Mouse (Mus musculus) midbrain, embryonic 16.5 days (tissue): ENCODE measurements around the gene Tex14. TPM values are rescaled to one million over a fixed set of nuclear protein-coding genes. Genes with fewer than 3 reads are reported as not detected.

Source experiments
- ATAC-seq: fragments of 200-750 bp; cut with Nextera tagmentation; 2 replicates; pipeline ENCODE4 v1.8.0; 2017; ENCODE audit warnings: moderate TSS enrichment
- H3K27ac ChIP-seq: fragments of 300-500 bp; sonication (generic); 2 replicates; pipeline ENCODE4 v1.5.1; 2014; ENCODE audit warnings: mild to moderate bottlenecking, low read length, mixed read lengths
- H3K27me3 ChIP-seq: fragments of 300-500 bp; sonication (generic); 2 replicates; pipeline ENCODE4 v1.6.1; 2014; ENCODE audit warnings: low read depth, low read length, mixed read lengths; ENCODE audit not compliant: control insufficient read depth, insufficient read depth
- H3K36me3 ChIP-seq: fragments of 300-500 bp; sonication (generic); 2 replicates; pipeline ENCODE4 v1.6.1; 2014; ENCODE audit warnings: mild to moderate bottlenecking, low read length, moderate library complexity, mixed read lengths; ENCODE audit not compliant: control insufficient read depth, insufficient read depth
- H3K4me1 ChIP-seq: fragments of 300-500 bp; sonication (generic); 2 replicates; pipeline ENCODE4 v1.6.1; 2014; ENCODE audit warnings: mild to moderate bottlenecking, low read length, mixed read lengths; ENCODE audit not compliant: control insufficient read depth, insufficient read depth
- H3K4me2 ChIP-seq: fragments of 300-500 bp; sonication (generic); 2 replicates; pipeline ENCODE4 v1.6.1; 2014; ENCODE audit warnings: mild to moderate bottlenecking, low read length, mixed read lengths
- H3K4me3 ChIP-seq: fragments of 300-500 bp; sonication (generic); 2 replicates; pipeline ENCODE4 v1.5.1; 2014; ENCODE audit warnings: low read depth, mild to moderate bottlenecking, low read length, moderate library complexity, mixed read lengths
- H3K9ac ChIP-seq: fragments of 300-500 bp; sonication (generic); 2 replicates; pipeline ENCODE4 v1.6.1; 2014; ENCODE audit warnings: low read depth, low read length, mixed read lengths
- H3K9me3 ChIP-seq: fragments of 300-500 bp; sonication (generic); replicated peaks from 2 replicates; pipeline ENCODE4 v1.6.1; 2014; ENCODE audit warnings: mild to moderate bottlenecking, low read length, mixed read lengths; ENCODE audit not compliant: control insufficient read depth, poor library complexity, severe bottlenecking
- WGBS: fragments of 180-500 bp; shearing (Covaris S2); extraction: QIAGEN DNeasy Blood & Tissue Kit; methylation state at CpG from one replicate; pipeline ENCODE4 v1.1.7; 2014; 5-methylcytosine and 5-hydroxymethylcytosine counted together
- polyA plus RNA-seq: library from polyadenylated mRNA; unstranded; fragments of >200 nt; fragmentation: Nextera tagmentation; extraction: Ambion mirVana; gene quantifications from 2 replicates; pipeline ENCODE4 v1.2.1, GENCODE M21; 2015

The Tex14 gene
- polyA plus RNA-seq, 1 experiment from 2014 or later: 0.29 TPM

- no peak for ATAC-seq
- Histone ChIP-seq H3K9me3 (no peaks in the 10 kb centered on the region), H3K36me3 (no peaks in the 10 kb centered on the region), H3K27ac (no peak overlapping the region), H3K9ac (no peak overlapping the region), H3K4me2 (no peak overlapping the region), H3K4me3 (no peak overlapping the region), H3K4me1 (no peaks in the 10 kb centered on the region), H3K27me3 (no peaks in the 10 kb centered on the region)
- WGBS: 84% methylated on average over 6 of the region's 6 CpGs
These were observed 156.3 kb downstream of the Tex14 start for GRCm38 (mm10) chr11:87561208-87561607.

- Histone ChIP-seq H3K9ac (no peak within 1 kb of the TSS), H3K36me3 (no peaks in the 10 kb centered on the region), H3K27me3 (no peaks in the 10 kb centered on the region), H3K4me2 (no peak within 1 kb of the TSS), H3K4me1 (no peaks in the 10 kb centered on the region), H3K4me3 (no peak within 1 kb of the TSS), H3K27ac (no peak within 1 kb of the TSS), H3K9me3 (no peaks in the 10 kb centered on the region)
- no peak for ATAC-seq
- WGBS: 86% methylated on average over 3 of the region's 3 CpGs
These were observed 161.6 kb downstream of the Tex14 start, which contains the start of gene Gm11492 for GRCm38 (mm10) chr11:87566501-87566900. Gene Gm11492 (plus strand): TSS chr11:87566653.

DNA sequence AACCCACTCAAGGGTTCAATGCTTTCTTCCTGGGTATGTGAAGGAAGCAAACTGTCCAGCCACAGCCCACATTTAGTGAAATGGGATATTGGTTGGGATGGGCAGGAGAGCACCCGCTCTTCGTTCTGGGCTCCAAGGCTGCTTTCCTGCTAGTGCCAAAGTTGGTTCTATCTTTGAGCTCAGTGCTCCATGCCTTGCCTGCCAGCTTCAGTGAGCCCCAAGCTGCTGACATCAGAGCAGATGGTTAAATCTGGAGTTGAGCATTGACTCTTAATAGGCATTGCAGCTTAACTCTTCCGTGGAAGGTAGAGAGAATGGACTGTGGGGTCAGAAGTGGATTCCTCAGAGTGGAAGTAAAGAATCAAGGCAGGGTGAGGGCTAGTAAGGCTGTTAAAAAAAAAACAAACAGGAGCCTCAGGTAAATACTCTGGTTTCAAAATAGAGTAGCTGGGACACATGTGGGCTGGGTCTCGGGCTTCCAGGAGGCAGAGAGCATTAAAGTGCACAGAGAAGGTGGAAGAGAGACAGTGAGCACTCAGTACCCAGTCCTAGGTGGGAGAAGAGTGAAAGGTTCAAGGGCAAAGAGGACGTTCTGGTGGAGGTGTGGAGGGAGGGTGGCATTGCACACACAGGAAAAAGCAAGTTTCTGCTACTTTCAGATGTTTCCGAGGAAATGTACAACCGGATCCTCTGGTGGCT, 163.5 kb downstream of the Tex14 start, which contains the start of gene Sept4:
TSS of gene Sept4 (plus strand) at position 649 of the 699 bp plus-strand sequence.
- Histone ChIP-seq H3K27me3 (no peaks in the 10 kb centered on the region), H3K36me3 (no peaks in the 10 kb centered on the region), H3K27ac (no peak within 1 kb of the TSS), H3K4me1 (no peaks in the 10 kb centered on the region), H3K9me3 (no peaks in the 10 kb centered on the region), H3K4me2 (no peak within 1 kb of the TSS), H3K9ac (no peak within 1 kb of the TSS), H3K4me3 (no peak within 1 kb of the TSS)
- 75% methylated on average over 7 of the region's 7 CpGs for WGBS
- ATAC-seq: no peak

DNA sequence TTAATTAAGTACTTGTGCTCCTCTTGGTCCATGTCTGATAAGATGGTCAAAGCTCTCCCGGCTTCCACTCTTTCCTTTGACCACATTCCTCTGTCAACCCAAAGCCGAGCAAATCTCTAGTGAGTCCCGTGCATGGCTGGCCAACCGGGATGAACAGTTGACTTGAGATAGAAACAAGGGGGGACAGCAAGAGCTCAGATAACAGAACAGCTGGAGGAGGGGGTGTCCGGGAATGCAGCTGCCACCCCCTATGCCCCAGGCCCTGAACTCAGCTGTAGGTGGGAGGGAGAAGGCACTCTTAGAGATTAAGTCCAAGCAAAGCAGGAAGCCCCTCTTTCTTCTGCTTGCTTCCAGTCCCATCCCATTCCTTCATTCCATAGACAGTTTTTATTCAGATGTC, 165.9 kb downstream of the Tex14 start:
- H3K27me3 ChIP-seq: no peaks in the 10 kb centered on the region
- no peak for ATAC-seq
- no peak overlapping the region for H3K4me2 ChIP-seq
- H3K4me1 ChIP-seq: no peaks in the 10 kb centered on the region
- no peak overlapping the region for H3K9ac ChIP-seq
- H3K27ac ChIP-seq: no peak overlapping the region
- 37% methylated on average over 5 of the region's 5 CpGs for WGBS
- H3K9me3 ChIP-seq: no peaks in the 10 kb centered on the region
- H3K36me3 ChIP-seq: no peaks in the 10 kb centered on the region
- no peak overlapping the region for H3K4me3 ChIP-seq

- no peak overlapping the region for H3K27ac ChIP-seq
These were observed 166.6 kb downstream of the Tex14 start for GRCm38 (mm10) chr11:87571361-87571950.

GRCm38 (mm10) chr11:87573751-87574150, 168.9 kb downstream of the Tex14 start:
- Histone ChIP-seq H3K27me3 (no peaks in the 10 kb centered on the region), H3K4me3 (no peak overlapping the region), H3K9ac (no peak overlapping the region), H3K27ac (no peak overlapping the region), H3K4me2 (no peak overlapping the region), H3K9me3 (no peaks in the 10 kb centered on the region), H3K4me1 (peaks cover 9% of the 10 kb centered on the region), H3K36me3 (no peaks in the 10 kb centered on the region)
- 76% methylated on average over 7 of the region's 7 CpGs for WGBS
- ATAC-seq: no peak

More at GRCm38 (mm10) chr11:87571361-87571950, 166.6 kb downstream of the Tex14 start:
- WGBS: 93% methylated on average over 1 of the region's 1 CpGs
- Histone ChIP-seq H3K36me3 (no peaks in the 10 kb centered on the region), H3K4me2 (no peak overlapping the region), H3K9me3 (no peaks in the 10 kb centered on the region), H3K27me3 (no peaks in the 10 kb centered on the region), H3K4me3 (no peak overlapping the region), H3K9ac (no peak overlapping the region), H3K4me1 (no peaks in the 10 kb centered on the region)
- ATAC-seq: no peak

DNA sequence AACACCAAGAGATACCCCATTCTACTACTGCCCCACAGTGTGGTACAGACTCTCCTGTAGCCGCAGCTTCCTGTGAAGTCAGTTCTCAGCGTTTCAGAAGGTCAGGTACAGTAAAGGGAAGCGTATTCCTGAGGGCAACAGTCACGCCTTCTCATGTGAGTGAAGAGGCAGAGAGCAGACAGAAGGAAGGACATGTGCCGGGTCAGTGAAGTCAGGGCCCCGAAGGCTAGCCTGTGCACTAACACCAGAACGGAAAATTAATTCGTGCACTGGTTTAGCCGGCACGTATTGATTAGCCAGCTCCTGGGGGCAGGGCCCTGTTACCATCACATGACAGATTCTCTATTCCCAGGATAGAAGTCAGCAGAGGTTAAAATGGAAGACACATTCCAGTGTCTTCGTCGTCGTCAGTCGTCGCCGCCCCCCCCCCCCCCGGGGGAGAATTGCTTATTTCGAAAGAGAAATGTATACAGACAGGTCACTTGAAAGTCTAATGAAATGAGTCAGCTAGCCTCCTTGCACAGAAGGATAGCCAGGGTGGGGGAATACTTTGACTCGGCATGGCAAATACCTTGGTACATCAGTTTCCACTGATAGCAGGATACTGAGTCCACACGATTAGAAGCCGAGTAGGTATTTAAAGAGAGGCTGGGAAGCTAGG, 169.8 kb downstream of the Tex14 start:
- no peaks in the 10 kb centered on the region for H3K9me3 ChIP-seq
- no peaks in the 10 kb centered on the region for H3K27me3 ChIP-seq
- H3K4me2 ChIP-seq: no peak overlapping the region
- no peak overlapping the region for H3K4me3 ChIP-seq
- H3K4me1 ChIP-seq: peaks cover 12% of the 10 kb centered on the region
- H3K27ac ChIP-seq: no peak overlapping the region
- 62% methylated on average over 21 of the region's 21 CpGs for WGBS
- no peak overlapping the region for H3K9ac ChIP-seq
- ATAC-seq: no peak
- no peaks in the 10 kb centered on the region for H3K36me3 ChIP-seq

- peak overlapping the region; percentile 96 for H3K4me2 ChIP-seq
- ATAC-seq: 0 out of 2 replicates have a peak, but pooled peaks have one; percentile 3
- peak overlapping the region; percentile 70 for H3K4me3 ChIP-seq
- H3K9ac ChIP-seq: peak overlapping the region; percentile 86
- no peaks in the 10 kb centered on the region for H3K9me3 ChIP-seq
- H3K4me1 ChIP-seq: peaks cover 12% of the 10 kb centered on the region
- WGBS: 5% methylated on average over 6 of the region's 6 CpGs
- H3K27ac ChIP-seq: peak overlapping the region; percentile 67
- H3K27me3 ChIP-seq: no peaks in the 10 kb centered on the region
- H3K36me3 ChIP-seq: no peaks in the 10 kb centered on the region
These were observed 172.9 kb downstream of the Tex14 start for GRCm38 (mm10) chr11:87577601-87578248.
